Mouse (Mus musculus): ENCODE results near the gene Arfgef2.

Gene Arfgef2

GRCm38 (mm10) chr2:166805250-166806172 lies at the start of gene Arfgef2:
TSS of gene Arfgef2 (plus strand) at chr2:166805588.
- peak; percentile 89 for DNase-seq

GRCm38 (mm10) chr2:166757969-166758368 lies 47.4 kb upstream of the Arfgef2 start:
- DNase-seq = no peak

- DNase-seq = no peak
These were observed 41.3 kb upstream of the Arfgef2 start for GRCm38 (mm10) chr2:166764051-166764450.

- DNase-seq = no peak
These were observed 37.8 kb upstream of the Arfgef2 start for GRCm38 (mm10) chr2:166767591-166767990.

GRCm38 (mm10) chr2:166771396-166771795 lies 34.0 kb upstream of the Arfgef2 start:
- no peak for DNase-seq

GRCm38 (mm10) chr2:166773587-166773986 lies 31.8 kb upstream of the Arfgef2 start:
- DNase-seq = no peak

GRCm38 (mm10) chr2:166774275-166774674 lies 31.1 kb upstream of the Arfgef2 start:
- DNase-seq = no peak

GRCm38 (mm10) chr2:166775357-166775893 lies 30.0 kb upstream of the Arfgef2 start:
- no peak for DNase-seq

GRCm38 (mm10) chr2:166776272-166776671 lies 29.1 kb upstream of the Arfgef2 start:
- DNase-seq = no peak

- no peak for DNase-seq
These were observed 25.4 kb upstream of the Arfgef2 start for GRCm38 (mm10) chr2:166779956-166780355.

GRCm38 (mm10) chr2:166780980-166781578 lies 24.3 kb upstream of the Arfgef2 start:
- DNase-seq = peak; percentile 72

- DNase-seq = no peak
These were observed 21.0 kb upstream of the Arfgef2 start for GRCm38 (mm10) chr2:166784376-166784775.

- DNase-seq = peak; percentile 94
These were observed 18.9 kb upstream of the Arfgef2 start for GRCm38 (mm10) chr2:166786353-166787004.

- DNase-seq = no peak
These were observed 13.7 kb upstream of the Arfgef2 start for GRCm38 (mm10) chr2:166791738-166792137.

GRCm38 (mm10) chr2:166792355-166792754 lies 13.0 kb upstream of the Arfgef2 start, which contains the start of gene Trp53rkb:
TSS of gene Trp53rkb (plus strand) at chr2:166792531.
- no peak for DNase-seq

GRCm38 (mm10) chr2:166793542-166794214 lies 11.7 kb upstream of the Arfgef2 start:
- DNase-seq = peak; percentile 82

- DNase-seq = no peak
These were observed 5.5 kb upstream of the Arfgef2 start for GRCm38 (mm10) chr2:166799615-166800472.

- no peak for DNase-seq
These were observed 4.9 kb upstream of the Arfgef2 start for GRCm38 (mm10) chr2:166800473-166800857.

GRCm38 (mm10) chr2:166801436-166801835 lies 4.0 kb upstream of the Arfgef2 start:
- DNase-seq = no peak

GRCm38 (mm10) chr2:166803298-166803697 lies 2.1 kb upstream of the Arfgef2 start:
- no peak for DNase-seq

GRCm38 (mm10) chr2:166806173-166806705 lies 851 bp downstream of the Arfgef2 start:
- peak; percentile 39 for DNase-seq

Measured in cerebellum, adult 9-10 months (tissue).